ENCODE assay signal across 8 mouse cellular contexts in genomic region chr15:96936705-96937346, GRCm38 (mm10).
DNase-seq lines count a peak whose midpoint lies in the region; ATAC-seq and TF ChIP-seq lines count a peak whose summit lies in the region.

No protein-coding gene starts in this region.

- H3K9ac ChIP-seq in embryonic facial prominence, embryonic 14.5 days (ENCODE audit: low read depth, low read length), result peak overlapping the region; percentile 51
- H3K9ac ChIP-seq in limb, embryonic 13.5 days, result no peak overlapping the region; the same call in 1 of the 2 replicates
- H3K9ac ChIP-seq in midbrain, embryonic 16.5 days (ENCODE audit: low read depth, low read length), result peak overlapping the region; percentile 58

- TF ChIP-seq POLR2A in bone marrow, adult 2 months (IDR thresholded peaks at IDR 0.05; ENCODE audit: borderline replicate concordance, control insufficient read depth, low read depth, low read length), result no peak

- H3K27ac ChIP-seq in bone marrow, adult 2 months (ENCODE audit: control insufficient read depth, insufficient read depth, low read depth, low read length, poor library complexity), result no peak overlapping the region
- no peak overlapping the region for H3K27ac ChIP-seq in embryonic facial prominence, embryonic 14.5 days (replicated peaks; ENCODE audit: low read depth, low read length)
- no peak overlapping the region for H3K27ac ChIP-seq in limb, embryonic 13.5 days
- H3K27ac ChIP-seq in midbrain, embryonic 16.5 days (ENCODE audit: low read length), result no peak overlapping the region

- WGBS in bone marrow, adult 2 months, result 3% methylated on average over 18 of the region's 18 CpGs
- WGBS in embryonic facial prominence, embryonic 14.5 days, result 2% methylated on average over 18 of the region's 18 CpGs
- 6% methylated on average over 18 of the region's 18 CpGs for WGBS in limb, embryonic 13.5 days
- WGBS in midbrain, embryonic 16.5 days, result 10% methylated on average over 18 of the region's 18 CpGs

- peak; percentile 86 for DNase-seq in A20 (ENCODE audit: low read depth, low spot score)
- peak; percentile 96 for DNase-seq in embryonic facial prominence, embryonic 14.5 days (ENCODE audit: low spot score)
- peak; percentile 77 to 88 for DNase-seq in heart, adult 9 months (ENCODE audit: low spot score in 2 of 2)
- peak; percentile 93 for DNase-seq in kidney, adult 9 months
- peak; percentile 49 to 84 for DNase-seq in spleen, postnatal 10 days (ENCODE audit: low spot score in 2 of 2)

- H3K4me1 ChIP-seq in bone marrow, adult 2 months (ENCODE audit: control insufficient read depth, insufficient read depth, low read length), result no peaks in the 10 kb centered on the region
- H3K4me1 ChIP-seq in embryonic facial prominence, embryonic 14.5 days (ENCODE audit: control insufficient read depth, insufficient read depth, low read length), result peaks cover 8% of the 10 kb centered on the region; the same call in 1 of the 2 replicates
- H3K4me1 ChIP-seq in limb, embryonic 13.5 days, result peaks cover 20% of the 10 kb centered on the region
- H3K4me1 ChIP-seq in midbrain, embryonic 16.5 days (ENCODE audit: control insufficient read depth, insufficient read depth, low read length), result no peaks in the 10 kb centered on the region

- H3K36me3 ChIP-seq in embryonic facial prominence, embryonic 14.5 days (ENCODE audit: control insufficient read depth, insufficient read depth, low read length), result no peaks in the 10 kb centered on the region
- H3K36me3 ChIP-seq in limb, embryonic 13.5 days, result no peaks in the 10 kb centered on the region
- H3K36me3 ChIP-seq in midbrain, embryonic 16.5 days (ENCODE audit: control insufficient read depth, insufficient read depth, low read length), result no peaks in the 10 kb centered on the region

- no peak overlapping the region for H3K4me3 ChIP-seq in bone marrow, adult 2 months (replicated peaks; ENCODE audit: control insufficient read depth, low read depth, low read length)
- peak overlapping the region; percentile 32 for H3K4me3 ChIP-seq in embryonic facial prominence, embryonic 14.5 days (ENCODE audit: low read depth, low read length)
- H3K4me3 ChIP-seq in limb, embryonic 13.5 days, result peak overlapping the region; percentile 28
- H3K4me3 ChIP-seq in midbrain, embryonic 16.5 days (ENCODE audit: low read depth, low read length), result peak overlapping the region; percentile 30

- peak; percentile 100 for TF ChIP-seq CTCF in bone marrow, adult 2 months (IDR thresholded peaks at IDR 0.05; ENCODE audit: control insufficient read depth, insufficient read depth, low read length)

- H3K4me2 ChIP-seq in embryonic facial prominence, embryonic 14.5 days (ENCODE audit: low read depth, low read length), result peak overlapping the region; percentile 61
- peak overlapping the region; percentile 61 for H3K4me2 ChIP-seq in limb, embryonic 13.5 days (replicated peaks)
- peak overlapping the region; percentile 61 for H3K4me2 ChIP-seq in midbrain, embryonic 16.5 days (ENCODE audit: low read length)

- H3K9me3 ChIP-seq in embryonic facial prominence, embryonic 14.5 days (ENCODE audit: control insufficient read depth, low read length), result no peaks in the 10 kb centered on the region
- H3K9me3 ChIP-seq in limb, embryonic 13.5 days, result no peaks in the 10 kb centered on the region
- H3K9me3 ChIP-seq in midbrain, embryonic 16.5 days (replicated peaks; ENCODE audit: control insufficient read depth, low read length, poor library complexity, severe bottlenecking), result no peaks in the 10 kb centered on the region

- H3K27me3 ChIP-seq in embryonic facial prominence, embryonic 14.5 days (replicated peaks; ENCODE audit: control insufficient read depth, insufficient read depth, low read length), result no peaks in the 10 kb centered on the region
- H3K27me3 ChIP-seq in limb, embryonic 13.5 days, result no peaks in the 10 kb centered on the region
- no peaks in the 10 kb centered on the region for H3K27me3 ChIP-seq in midbrain, embryonic 16.5 days (ENCODE audit: control insufficient read depth, insufficient read depth, low read depth, low read length)

- ATAC-seq in embryonic facial prominence, embryonic 14.5 days (ENCODE audit: low read depth), result peak; percentile 95
- ATAC-seq in limb, embryonic 13.5 days (ENCODE audit: low FRiP score, low read depth), result peak; percentile 81
- ATAC-seq in midbrain, embryonic 16.5 days, result peak; percentile 87
